Mouse (Mus musculus): ENCODE measurements around the gene Gtf3c6.

DNA sequence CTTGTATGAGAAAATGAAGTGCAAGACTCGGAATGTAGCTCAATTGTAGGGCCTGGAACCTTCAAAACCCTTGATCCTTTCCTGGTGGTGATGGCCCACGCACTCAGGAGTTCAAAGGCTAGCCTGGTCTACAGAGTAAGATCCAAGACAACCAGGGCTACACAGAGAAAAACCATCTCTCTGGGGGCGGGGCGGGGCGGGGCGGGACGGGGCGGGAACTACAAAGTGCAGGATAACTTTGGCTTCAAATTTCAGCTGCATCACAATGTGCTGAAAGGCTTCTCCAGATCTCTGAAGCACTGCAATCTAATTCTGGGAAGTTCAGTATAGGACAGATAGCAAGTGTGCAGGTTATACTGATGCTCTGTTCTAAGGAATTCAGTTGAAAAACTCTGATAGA is 1.6 kb upstream of the Gtf3c6 start:
- TF ChIP-seq GATA1 (IDR thresholded peaks at IDR 0.05; ENCODE audit: borderline replicate concordance, low read length) (no peak), FLI1 (IDR thresholded peaks at IDR 0.05; ENCODE audit: low read length) (no peak)
